Mouse (Mus musculus) forebrain, embryonic 10.5 days (tissue): Measurements from ENCODE around the gene Tars2. TPM values are rescaled to one million over a fixed set of nuclear protein-coding genes. Genes with fewer than 3 reads are reported as not detected.

Source experiments
- DNase-seq: peaks from one replicate; pipeline ENCODE4 v3.0.0-alpha.2; 2017; ENCODE audit warnings: low spot score; ENCODE audit errors: extremely low spot score
- H3K27ac ChIP-seq: fragments of 300-500 bp; sonication (generic); 2 replicates; pipeline ENCODE4 v1.5.1; 2016; ENCODE audit warnings: mild to moderate bottlenecking
- H3K27me3 ChIP-seq: fragments of 300-500 bp; sonication (generic); 2 replicates; pipeline ENCODE4 v1.6.1; 2016; ENCODE audit warnings: mild to moderate bottlenecking; ENCODE audit not compliant: poor library complexity, severe bottlenecking
- H3K36me3 ChIP-seq: fragments of 300-500 bp; sonication (generic); replicated peaks from 2 replicates; pipeline ENCODE4 v1.6.1; 2016; ENCODE audit warnings: mild to moderate bottlenecking, moderate library complexity
- H3K4me1 ChIP-seq: fragments of 300-500 bp; sonication (generic); 2 replicates; pipeline ENCODE4 v1.6.1; 2016
- H3K4me3 ChIP-seq: fragments of 300-500 bp; sonication (generic); 2 replicates; pipeline ENCODE4 v1.5.1; 2016; ENCODE audit warnings: mild to moderate bottlenecking, moderate library complexity
- H3K9me3 ChIP-seq: fragments of 300-500 bp; sonication (generic); 2 replicates; pipeline ENCODE4 v1.6.1; 2016; ENCODE audit warnings: mild to moderate bottlenecking, moderate library complexity
- WGBS: fragments of 180-500 bp; shearing (Covaris S2); methylation state at CpG from one replicate; pipeline ENCODE4 v1.1.7; 2016; 5-methylcytosine and 5-hydroxymethylcytosine counted together
- polyA plus RNA-seq: library from polyadenylated mRNA; unstranded; fragments of >200 nt; fragmentation: Nextera tagmentation; extraction: Ambion mirVana; gene quantifications from 2 replicates; pipeline ENCODE4 v1.2.1, GENCODE M21; 2016

The Tars2 gene
- polyA plus RNA-seq, 1 experiment from 2014 or later, result 76.5 TPM

GRCm38 (mm10) chr3:95760656-95761055, 650 bp upstream of the Tars2 start:
- no peak for DNase-seq
- Histone ChIP-seq H3K27ac (no peak overlapping the region), H3K27me3 (no peaks in the 10 kb centered on the region), H3K9me3 (no peaks in the 10 kb centered on the region), H3K4me3 (no peak overlapping the region), H3K36me3 (peaks cover 32% of the 10 kb centered on the region), H3K4me1 (0 out of 2 replicates have a peak, but pooled peaks cover 4% of the 10 kb centered on the region)

- H3K36me3 ChIP-seq, result peaks cover 12% of the 10 kb centered on the region
- WGBS, result 60% methylated on average over 9 of the region's 9 CpGs
These were observed 1.4 kb downstream of the Tars2 start for GRCm38 (mm10) chr3:95758467-95759218.

GRCm38 (mm10) chr3:95756808-95757207, 3.2 kb downstream of the Tars2 start:
- WGBS, result 91% methylated on average over 2 of the region's 2 CpGs
- no peak for DNase-seq
- H3K9me3 ChIP-seq, result no peaks in the 10 kb centered on the region
- peaks cover 18% of the 10 kb centered on the region for H3K4me1 ChIP-seq
- H3K4me3 ChIP-seq, result no peak overlapping the region
- H3K27ac ChIP-seq, result no peak overlapping the region
- no peaks in the 10 kb centered on the region for H3K27me3 ChIP-seq
- peaks cover 14% of the 10 kb centered on the region for H3K36me3 ChIP-seq

More at GRCm38 (mm10) chr3:95758467-95759218, 1.4 kb downstream of the Tars2 start:
- no peak overlapping the region for H3K4me3 ChIP-seq
- no peaks in the 10 kb centered on the region for H3K9me3 ChIP-seq
- H3K27me3 ChIP-seq, result no peaks in the 10 kb centered on the region
- H3K4me1 ChIP-seq, result peaks cover 15% of the 10 kb centered on the region
- no peak overlapping the region for H3K27ac ChIP-seq
- DNase-seq, result no peak

DNA sequence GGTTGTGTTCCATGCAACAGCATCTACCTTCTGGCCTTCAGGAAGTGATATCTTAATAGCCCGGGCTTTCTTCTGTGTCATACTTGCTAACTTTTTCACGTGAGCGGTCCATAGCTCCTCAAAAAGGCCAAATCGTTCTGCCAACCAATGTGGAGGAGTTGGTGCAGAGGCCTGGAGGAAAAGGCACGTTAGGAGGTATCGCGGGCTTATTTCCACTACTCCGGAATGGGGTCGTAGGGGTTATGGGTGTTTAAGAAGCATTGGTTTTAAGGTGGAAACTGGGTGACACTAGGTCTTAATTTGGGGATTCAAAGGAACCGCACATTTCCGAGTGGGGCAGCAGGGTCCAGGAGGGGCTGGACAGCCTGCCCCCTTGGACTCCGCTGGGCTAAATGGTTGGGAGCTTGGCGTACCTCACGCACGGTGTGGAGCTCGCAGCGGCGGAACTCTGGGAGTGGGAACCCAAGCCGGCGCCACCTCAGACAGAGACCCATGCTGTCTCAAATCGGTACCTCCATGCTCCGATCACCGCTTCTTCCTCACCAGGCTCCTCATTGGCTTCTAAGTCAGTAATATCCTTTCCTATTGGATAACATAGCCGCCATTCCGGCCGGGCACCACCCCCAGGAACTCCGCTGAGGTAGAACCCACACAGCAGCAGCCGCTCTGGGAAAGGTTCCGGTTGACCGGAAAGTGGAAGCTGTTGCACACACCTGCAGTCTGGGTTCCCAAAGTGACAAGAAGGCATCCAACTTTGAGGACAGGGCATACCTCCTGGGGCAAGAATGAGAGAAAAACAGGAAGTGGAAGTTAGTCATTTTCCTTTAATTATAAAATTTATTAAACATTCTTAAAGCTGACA, 5.4 kb downstream of the Tars2 start:
- peaks cover 18% of the 10 kb centered on the region for H3K4me1 ChIP-seq
- peak overlapping the region; percentile 88 for H3K27ac ChIP-seq
- H3K9me3 ChIP-seq, result no peaks in the 10 kb centered on the region
- H3K36me3 ChIP-seq, result peaks cover 35% of the 10 kb centered on the region
- H3K4me3 ChIP-seq, result peak overlapping the region; percentile 89
- WGBS, result under 1% methylated on average over 30 of the region's 30 CpGs
- no peaks in the 10 kb centered on the region for H3K27me3 ChIP-seq
- peak; percentile 89 for DNase-seq

GRCm38 (mm10) chr3:95752935-95753334, 7.1 kb downstream of the Tars2 start:
- Histone ChIP-seq H3K27ac (no peak overlapping the region), H3K4me1 (peaks cover 18% of the 10 kb centered on the region), H3K27me3 (no peaks in the 10 kb centered on the region), H3K36me3 (peaks cover 51% of the 10 kb centered on the region), H3K4me3 (no peak overlapping the region), H3K9me3 (no peaks in the 10 kb centered on the region)
- 94% methylated on average over 3 of the region's 3 CpGs for WGBS
- no peak for DNase-seq

- H3K9me3 ChIP-seq, result no peaks in the 10 kb centered on the region
- WGBS, result 87% methylated on average over 8 of the region's 8 CpGs
- H3K36me3 ChIP-seq, result peaks cover 99% of the 10 kb centered on the region
- H3K27ac ChIP-seq, result peak overlapping the region; percentile 44; the same call in 1 of the 2 replicates
- no peak for DNase-seq
- H3K4me1 ChIP-seq, result peaks cover 31% of the 10 kb centered on the region
- H3K27me3 ChIP-seq, result no peaks in the 10 kb centered on the region
- H3K4me3 ChIP-seq, result no peak overlapping the region
These were observed 19.6 kb downstream of the Tars2 start for GRCm38 (mm10) chr3:95740406-95740805.

DNA sequence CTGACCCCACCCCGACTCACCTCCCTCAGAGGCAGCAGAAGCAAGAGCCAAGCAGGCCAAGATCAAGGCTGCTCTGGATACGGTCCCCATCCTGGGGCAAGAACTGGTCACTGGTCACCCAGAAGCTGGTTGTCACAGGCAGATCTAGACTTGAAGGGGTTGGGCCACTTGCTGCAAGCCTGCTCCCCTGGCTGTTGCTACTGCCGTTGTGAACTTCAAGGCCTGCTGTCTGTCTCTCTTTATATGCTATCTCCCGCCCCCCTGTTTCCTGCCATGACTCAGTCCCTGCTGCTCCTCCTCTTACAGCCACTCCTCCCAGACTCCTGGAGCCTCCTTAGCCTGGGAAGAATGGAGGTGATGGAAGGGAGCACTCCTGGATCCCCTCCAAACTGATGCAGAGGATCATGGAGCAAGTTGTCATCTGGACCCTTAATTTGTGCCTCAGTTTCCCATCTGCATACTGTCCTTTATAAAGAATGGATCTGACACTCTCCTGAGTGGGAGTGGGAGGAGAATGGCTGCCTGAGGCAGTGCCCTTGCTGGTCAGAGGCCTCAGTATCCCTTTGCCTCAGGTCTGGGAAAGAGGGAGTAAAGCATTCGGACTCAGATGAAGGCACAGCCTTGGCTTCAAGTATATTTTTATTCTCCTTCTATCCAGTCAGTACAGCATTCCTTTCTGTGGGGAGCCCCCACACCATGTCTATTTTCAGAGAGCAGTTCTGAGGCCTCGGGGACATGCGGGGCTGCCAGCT, 20.5 kb downstream of the Tars2 start, which contains the start of gene Ecm1:
TSS of gene Ecm1 (minus strand) at position 217 of the 752 bp plus-strand sequence.
- no peak for DNase-seq
- Histone ChIP-seq H3K4me1 (peaks cover 37% of the 10 kb centered on the region), H3K27me3 (no peaks in the 10 kb centered on the region), H3K9me3 (no peaks in the 10 kb centered on the region), H3K36me3 (peaks cover 99% of the 10 kb centered on the region), H3K27ac (peak within 1 kb of the TSS; percentile 44; the same call in 1 of the 2 replicates), H3K4me3 (no peak within 1 kb of the TSS)
- WGBS, result 86% methylated on average over 7 of the region's 7 CpGs

GRCm38 (mm10) chr3:95735071-95735670, 24.8 kb downstream of the Tars2 start:
- H3K27me3 ChIP-seq, result no peaks in the 10 kb centered on the region
- H3K4me3 ChIP-seq, result no peak overlapping the region
- no peak overlapping the region for H3K27ac ChIP-seq
- no peak for DNase-seq
- 92% methylated on average over 12 of the region's 12 CpGs for WGBS
- H3K9me3 ChIP-seq, result no peaks in the 10 kb centered on the region
- peaks cover 68% of the 10 kb centered on the region for H3K36me3 ChIP-seq
- peaks cover 27% of the 10 kb centered on the region for H3K4me1 ChIP-seq

DNA sequence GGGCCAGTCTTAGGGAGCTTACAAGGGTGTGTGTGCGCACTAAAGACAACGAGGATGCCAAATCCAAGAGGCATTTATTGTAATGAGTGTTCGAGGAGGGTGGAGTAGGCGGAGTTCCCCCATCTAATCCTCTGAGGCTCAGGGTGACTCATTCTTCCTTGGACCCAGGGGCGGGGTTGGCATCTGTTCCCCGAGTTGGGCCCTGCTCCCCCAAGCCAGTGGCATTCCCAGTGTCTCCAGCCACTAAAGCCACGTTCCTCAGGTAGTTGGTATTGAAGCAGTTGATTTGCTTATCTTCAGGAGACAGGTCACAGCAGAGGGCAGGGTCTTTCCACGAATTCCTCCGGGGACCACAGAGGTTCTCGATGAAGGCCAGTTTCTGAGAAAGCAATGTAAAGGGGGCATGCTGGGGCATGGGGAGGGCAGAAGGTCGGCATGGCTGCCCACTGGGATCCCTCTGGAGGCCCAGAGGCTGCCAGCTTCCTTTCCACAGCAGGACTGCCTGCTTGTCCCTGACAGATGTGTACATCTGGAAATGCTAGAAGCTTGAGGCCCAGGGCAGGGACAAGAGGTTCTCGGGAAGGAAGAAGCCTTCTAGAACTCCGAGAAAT, 25.8 kb downstream of the Tars2 start:
- Histone ChIP-seq H3K27me3 (no peaks in the 10 kb centered on the region), H3K36me3 (peaks cover 58% of the 10 kb centered on the region), H3K4me3 (no peak overlapping the region), H3K4me1 (peaks cover 22% of the 10 kb centered on the region), H3K9me3 (no peaks in the 10 kb centered on the region), H3K27ac (no peak overlapping the region)
- 83% methylated on average over 13 of the region's 13 CpGs for WGBS
- DNase-seq, result no peak

DNA sequence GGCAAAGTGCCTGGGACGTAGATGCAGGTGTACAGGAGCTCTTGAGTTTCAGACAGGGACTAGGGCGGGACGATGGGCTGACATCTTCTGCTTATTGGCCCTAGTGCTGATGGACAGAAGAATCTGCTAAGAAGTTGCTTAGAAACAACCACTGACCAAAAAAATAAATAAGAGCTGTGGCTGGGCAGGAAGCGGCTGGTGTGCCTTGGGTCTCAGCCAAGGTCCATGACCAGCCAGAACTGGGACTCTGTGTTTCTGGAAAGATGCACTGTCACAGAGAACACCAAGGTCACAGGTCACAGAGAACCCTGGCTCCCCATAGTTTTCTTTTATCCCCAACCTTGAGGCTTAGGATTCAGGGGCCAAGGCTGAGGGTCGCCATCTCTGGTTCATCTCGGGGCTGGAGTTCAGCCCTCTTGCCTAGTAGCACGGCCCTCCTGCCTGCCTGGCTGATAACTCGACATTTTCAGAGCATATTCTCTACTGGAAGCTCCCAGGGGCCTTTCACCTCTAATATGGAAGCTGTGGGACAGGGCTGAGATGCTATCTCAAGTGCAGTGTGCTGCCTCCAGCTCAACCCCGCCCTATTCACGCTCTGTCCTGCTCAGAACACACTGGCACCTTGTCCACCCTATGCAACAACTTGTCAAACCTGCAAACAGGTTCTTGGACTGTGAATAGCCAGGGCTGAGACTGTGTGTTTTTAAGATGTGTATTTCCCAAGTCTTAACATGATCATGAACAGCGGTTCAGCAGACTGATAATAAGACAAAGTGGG, 27.1 kb downstream of the Tars2 start:
- Histone ChIP-seq H3K9me3 (no peaks in the 10 kb centered on the region), H3K27ac (no peak overlapping the region), H3K36me3 (peaks cover 46% of the 10 kb centered on the region), H3K4me1 (peaks cover 18% of the 10 kb centered on the region), H3K4me3 (no peak overlapping the region), H3K27me3 (no peaks in the 10 kb centered on the region)
- DNase-seq, result no peak
- WGBS, result 91% methylated on average over 11 of the region's 11 CpGs

GRCm38 (mm10) chr3:95732297-95732696, 27.7 kb downstream of the Tars2 start:
- 95% methylated on average over 9 of the region's 9 CpGs for WGBS
- Histone ChIP-seq H3K4me1 (peaks cover 12% of the 10 kb centered on the region; the same call in 1 of the 2 replicates), H3K9me3 (no peaks in the 10 kb centered on the region), H3K27me3 (no peaks in the 10 kb centered on the region), H3K36me3 (peaks cover 40% of the 10 kb centered on the region), H3K4me3 (no peak overlapping the region), H3K27ac (no peak overlapping the region)
- DNase-seq, result no peak
